Comparison of ENCODE assay signal across 8 mouse cellular contexts in the genomic region with DNA sequence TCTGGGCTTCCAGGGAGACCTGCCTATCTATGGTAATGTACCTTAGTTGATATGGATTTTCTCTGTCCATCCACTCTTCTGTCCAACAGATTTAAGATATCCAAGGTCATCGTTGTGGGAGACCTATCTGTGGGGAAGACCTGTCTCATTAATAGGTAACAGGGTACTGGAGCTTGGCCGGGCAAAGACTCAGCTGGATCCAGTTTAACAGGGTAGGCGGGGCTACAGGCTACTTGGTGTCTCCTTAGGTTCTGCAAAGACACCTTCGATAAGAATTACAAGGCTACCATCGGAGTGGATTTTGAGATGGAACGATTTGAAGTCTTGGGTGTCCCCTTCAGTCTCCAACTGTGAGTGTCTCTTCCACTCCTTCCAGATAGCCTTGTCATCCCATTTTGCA. TPM values are rescaled to one million over a fixed set of nuclear protein-coding genes. Genes with fewer than 3 reads are reported as not detected.
DNase-seq lines count a peak whose midpoint lies in the region; ATAC-seq and TF ChIP-seq lines count a peak whose summit lies in the region.

No protein-coding gene starts in this region.

- 61% methylated on average over 6 of the region's 6 CpGs for WGBS in heart, embryonic 13.5 days
- WGBS in forebrain, embryonic 12.5 days = 72% methylated on average over 6 of the region's 6 CpGs
- 42% methylated on average over 6 of the region's 6 CpGs for WGBS in kidney, embryonic 16.5 days
- WGBS in midbrain, postnatal 0 days = 75% methylated on average over 6 of the region's 6 CpGs

- H3K4me2 ChIP-seq in heart, embryonic 13.5 days = peak overlapping the region; percentile 83
- peak overlapping the region; percentile 63 for H3K4me2 ChIP-seq in forebrain, embryonic 12.5 days
- peak overlapping the region; percentile 58 for H3K4me2 ChIP-seq in kidney, embryonic 16.5 days (replicated peaks; ENCODE audit: low read depth, low read length)
- H3K4me2 ChIP-seq in midbrain, postnatal 0 days (ENCODE audit: low read depth, low read length, poor library complexity, severe bottlenecking) = peak overlapping the region; percentile 87

- H3K36me3 ChIP-seq in heart, embryonic 13.5 days = peaks cover 35% of the 10 kb centered on the region
- peaks cover 31% of the 10 kb centered on the region for H3K36me3 ChIP-seq in forebrain, embryonic 12.5 days (replicated peaks)
- peaks cover 21% of the 10 kb centered on the region for H3K36me3 ChIP-seq in kidney, embryonic 16.5 days (ENCODE audit: insufficient read depth, low read length)
- H3K36me3 ChIP-seq in midbrain, postnatal 0 days (ENCODE audit: insufficient read depth, low read length) = peaks cover 24% of the 10 kb centered on the region

- no peak for ATAC-seq in heart, embryonic 13.5 days (ENCODE audit: extremely low read depth, insufficient number of reproducible peaks, low FRiP score, low TSS enrichment)
- ATAC-seq in forebrain, embryonic 12.5 days (ENCODE audit: low FRiP score) = no peak
- ATAC-seq in kidney, embryonic 16.5 days (ENCODE audit: low FRiP score, low TSS enrichment) = no peak
- no peak for ATAC-seq in midbrain, postnatal 0 days (ENCODE audit: low FRiP score)
- ATAC-seq in erythroid progenitor cell, adult 5-6 weeks (replicated peaks; ENCODE audit: low FRiP score, poor library complexity, severe bottlenecking) = no peak

- peak overlapping the region; percentile 97 for H3K27ac ChIP-seq in heart, embryonic 13.5 days (replicated peaks)
- peak overlapping the region; percentile 96 for H3K27ac ChIP-seq in forebrain, embryonic 12.5 days
- H3K27ac ChIP-seq in kidney, embryonic 16.5 days (ENCODE audit: low read length) = peak overlapping the region; percentile 100
- peak overlapping the region; percentile 91; the same call in 1 of the 2 replicates for H3K27ac ChIP-seq in midbrain, postnatal 0 days (ENCODE audit: low read depth, low read length)

- no peak for TF ChIP-seq CTCF in midbrain, postnatal 0 days (IDR thresholded peaks at IDR 0.05)

- H3K4me1 ChIP-seq in heart, embryonic 13.5 days = peaks cover 26% of the 10 kb centered on the region
- peaks cover 26% of the 10 kb centered on the region for H3K4me1 ChIP-seq in forebrain, embryonic 12.5 days
- H3K4me1 ChIP-seq in kidney, embryonic 16.5 days (ENCODE audit: insufficient read depth, low read length) = peaks cover 30% of the 10 kb centered on the region
- no peaks in the 10 kb centered on the region for H3K4me1 ChIP-seq in midbrain, postnatal 0 days (ENCODE audit: insufficient read depth, low read length)

- no peaks in the 10 kb centered on the region; the same call in 1 of the 2 replicates for H3K27me3 ChIP-seq in heart, embryonic 13.5 days (replicated peaks)
- H3K27me3 ChIP-seq in forebrain, embryonic 12.5 days = no peaks in the 10 kb centered on the region
- no peaks in the 10 kb centered on the region for H3K27me3 ChIP-seq in kidney, embryonic 16.5 days (ENCODE audit: insufficient read depth, low read length)
- H3K27me3 ChIP-seq in midbrain, postnatal 0 days (ENCODE audit: insufficient read depth, low read length) = no peaks in the 10 kb centered on the region

- H3K9ac ChIP-seq in heart, embryonic 13.5 days = peak overlapping the region; percentile 95
- no peak overlapping the region for H3K9ac ChIP-seq in forebrain, embryonic 12.5 days
- H3K9ac ChIP-seq in kidney, embryonic 16.5 days (replicated peaks; ENCODE audit: low read length) = peak overlapping the region; percentile 96
- H3K9ac ChIP-seq in midbrain, postnatal 0 days (replicated peaks; ENCODE audit: low read length, poor library complexity, severe bottlenecking) = no peak overlapping the region

- no peaks in the 10 kb centered on the region for H3K9me3 ChIP-seq in heart, embryonic 13.5 days
- H3K9me3 ChIP-seq in forebrain, embryonic 12.5 days = no peaks in the 10 kb centered on the region
- no peaks in the 10 kb centered on the region for H3K9me3 ChIP-seq in kidney, embryonic 16.5 days (ENCODE audit: low read length)
- H3K9me3 ChIP-seq in midbrain, postnatal 0 days (ENCODE audit: low read length) = no peaks in the 10 kb centered on the region

- no peak for DNase-seq in heart, adult 11 months
- DNase-seq in midbrain, postnatal 0 days (ENCODE audit: low spot score) = no peak
- DNase-seq in thymus, postnatal 36 days = no peak
- DNase-seq in urinary bladder, adult 2 months (ENCODE audit: low spot score) = no peak

- peak overlapping the region; percentile 80 for H3K4me3 ChIP-seq in heart, embryonic 13.5 days
- peak overlapping the region; percentile 73 for H3K4me3 ChIP-seq in forebrain, embryonic 12.5 days (replicated peaks)
- H3K4me3 ChIP-seq in kidney, embryonic 16.5 days (ENCODE audit: low read length) = peak overlapping the region; percentile 81
- peak overlapping the region; percentile 85 for H3K4me3 ChIP-seq in midbrain, postnatal 0 days (ENCODE audit: low read depth, low read length)

RNA-seq across cellular contexts. Expression of a gene that starts 1.8 kb away (rescaled TPM):
- 57.5 and 60.9 TPM in 2 replicates for polyA plus RNA-seq in heart, embryonic 13.5 days (2015; fragmentation: Nextera tagmentation; extraction: Ambion mirVana)
- polyA plus RNA-seq in forebrain, embryonic 12.5 days (2016; fragmentation: Nextera tagmentation; extraction: Ambion mirVana) = 44.5 and 49.8 TPM in 2 replicates
- polyA plus RNA-seq in kidney, embryonic 16.5 days (2015; fragmentation: Nextera tagmentation; extraction: Ambion mirVana) = 128 and 130 TPM in 2 replicates
- 71.3 and 78.4 TPM in 2 replicates for total RNA-seq in midbrain, postnatal 0 days (2014; rRNA removed)
- polyA plus RNA-seq in midbrain, postnatal 0 days (2015; fragmentation: Nextera tagmentation; extraction: Ambion mirVana) = 65.0 and 65.5 TPM in 2 replicates
- 2.9 TPM in 1 of 2 replicates, not detected in the other for total RNA-seq in erythroid progenitor cell, adult 5-6 weeks (2015; ENCODE audit: low replicate concordance)
- 2.6 and 7.1 TPM in 2 replicates for total RNA-seq in erythroid progenitor cell, adult 5-6 weeks (2017; ENCODE audit: low replicate concordance)
- polyA plus RNA-seq in urinary bladder, adult 2 months (2012; rRNA removed) = 66.7 and 79.2 TPM in 2 replicates

RNA-seq across cellular contexts. Expression of a gene that starts 3.2 kb away (rescaled TPM):
- 2.2 and 2.9 TPM in 2 replicates for polyA plus RNA-seq in heart, embryonic 13.5 days (2015; fragmentation: Nextera tagmentation; extraction: Ambion mirVana)
- polyA plus RNA-seq in forebrain, embryonic 12.5 days (2016; fragmentation: Nextera tagmentation; extraction: Ambion mirVana) = 1.4 and 1.5 TPM in 2 replicates
- polyA plus RNA-seq in kidney, embryonic 16.5 days (2015; fragmentation: Nextera tagmentation; extraction: Ambion mirVana) = 4.5 and 4.8 TPM in 2 replicates
- total RNA-seq in midbrain, postnatal 0 days (2014; rRNA removed) = 1.0 TPM in 2 replicates
- 3.3 and 4.8 TPM in 2 replicates for polyA plus RNA-seq in midbrain, postnatal 0 days (2015; fragmentation: Nextera tagmentation; extraction: Ambion mirVana)
- total RNA-seq in erythroid progenitor cell, adult 5-6 weeks (2015; ENCODE audit: low replicate concordance) = not detected in 2 replicates
- total RNA-seq in erythroid progenitor cell, adult 5-6 weeks (2017; ENCODE audit: low replicate concordance) = not detected in 2 replicates
- polyA plus RNA-seq in urinary bladder, adult 2 months (2012; rRNA removed) = 3.0 and 3.4 TPM in 2 replicates

RNA-seq across cellular contexts. Expression of a gene that starts 6.7 kb away (rescaled TPM):
- polyA plus RNA-seq in heart, embryonic 13.5 days (2015; fragmentation: Nextera tagmentation; extraction: Ambion mirVana) = 833 and 868 TPM in 2 replicates
- 931 and 997 TPM in 2 replicates for polyA plus RNA-seq in forebrain, embryonic 12.5 days (2016; fragmentation: Nextera tagmentation; extraction: Ambion mirVana)
- 1,090 and 1,147 TPM in 2 replicates for polyA plus RNA-seq in kidney, embryonic 16.5 days (2015; fragmentation: Nextera tagmentation; extraction: Ambion mirVana)
- 753 and 863 TPM in 2 replicates for total RNA-seq in midbrain, postnatal 0 days (2014; rRNA removed)
- 853 and 860 TPM in 2 replicates for polyA plus RNA-seq in midbrain, postnatal 0 days (2015; fragmentation: Nextera tagmentation; extraction: Ambion mirVana)
- total RNA-seq in erythroid progenitor cell, adult 5-6 weeks (2015; ENCODE audit: low replicate concordance) = 1,034 and 1,190 TPM in 2 replicates
- 811 and 1,012 TPM in 2 replicates for total RNA-seq in erythroid progenitor cell, adult 5-6 weeks (2017; ENCODE audit: low replicate concordance)
- polyA plus RNA-seq in urinary bladder, adult 2 months (2012; rRNA removed) = 2,424 and 3,048 TPM in 2 replicates

RNA-seq across cellular contexts. Expression of a gene that starts 13.5 kb away (rescaled TPM):
- 14.3 and 14.7 TPM in 2 replicates for polyA plus RNA-seq in heart, embryonic 13.5 days (2015; fragmentation: Nextera tagmentation; extraction: Ambion mirVana)
- 5.5 and 6.9 TPM in 2 replicates for polyA plus RNA-seq in forebrain, embryonic 12.5 days (2016; fragmentation: Nextera tagmentation; extraction: Ambion mirVana)
- polyA plus RNA-seq in kidney, embryonic 16.5 days (2015; fragmentation: Nextera tagmentation; extraction: Ambion mirVana) = 35.1 and 36.1 TPM in 2 replicates
- total RNA-seq in midbrain, postnatal 0 days (2014; rRNA removed) = 12.6 and 24.0 TPM in 2 replicates
- 18.1 and 25.4 TPM in 2 replicates for polyA plus RNA-seq in midbrain, postnatal 0 days (2015; fragmentation: Nextera tagmentation; extraction: Ambion mirVana)
- 174 and 194 TPM in 2 replicates for total RNA-seq in erythroid progenitor cell, adult 5-6 weeks (2015; ENCODE audit: low replicate concordance)
- total RNA-seq in erythroid progenitor cell, adult 5-6 weeks (2017; ENCODE audit: low replicate concordance) = 107 and 197 TPM in 2 replicates
- 24.1 and 33.5 TPM in 2 replicates for polyA plus RNA-seq in urinary bladder, adult 2 months (2012; rRNA removed)

RNA-seq across cellular contexts. Expression of a gene that starts 13.6 kb away (rescaled TPM):
- polyA plus RNA-seq in heart, embryonic 13.5 days (2015; fragmentation: Nextera tagmentation; extraction: Ambion mirVana) = 12.7 and 13.2 TPM in 2 replicates
- polyA plus RNA-seq in forebrain, embryonic 12.5 days (2016; fragmentation: Nextera tagmentation; extraction: Ambion mirVana) = 8.8 and 9.4 TPM in 2 replicates
- polyA plus RNA-seq in kidney, embryonic 16.5 days (2015; fragmentation: Nextera tagmentation; extraction: Ambion mirVana) = 27.9 and 29.1 TPM in 2 replicates
- 7.1 and 7.6 TPM in 2 replicates for total RNA-seq in midbrain, postnatal 0 days (2014; rRNA removed)
- polyA plus RNA-seq in midbrain, postnatal 0 days (2015; fragmentation: Nextera tagmentation; extraction: Ambion mirVana) = 4.5 and 5.7 TPM in 2 replicates
- 43.2 and 79.6 TPM in 2 replicates for total RNA-seq in erythroid progenitor cell, adult 5-6 weeks (2015; ENCODE audit: low replicate concordance)
- 35.9 and 76.8 TPM in 2 replicates for total RNA-seq in erythroid progenitor cell, adult 5-6 weeks (2017; ENCODE audit: low replicate concordance)
- polyA plus RNA-seq in urinary bladder, adult 2 months (2012; rRNA removed) = 14.4 and 19.7 TPM in 2 replicates

Comparison
In these comparisons a context has a peak if more than half of its experiments do, and no peak if none do; other contexts are left out.
1. H3K9ac ChIP-seq: peak in heart, embryonic 13.5 days (single experiment) and kidney, embryonic 16.5 days (single experiment); none in forebrain, embryonic 12.5 days (single experiment) and midbrain, postnatal 0 days (single experiment).
2. Peak in every context shown above with its lines, with median percentiles within 50 percentile points of each other: H3K27ac ChIP-seq, H3K4me2 ChIP-seq and H3K4me3 ChIP-seq.